Mouse (Mus musculus): ENCODE data around the gene Plekha1. TPM values are rescaled to one million over a fixed set of nuclear protein-coding genes. Genes with fewer than 3 reads are reported as not detected.

The Plekha1 gene
- polyA plus RNA-seq, 1 experiment, result not detected

DNA sequence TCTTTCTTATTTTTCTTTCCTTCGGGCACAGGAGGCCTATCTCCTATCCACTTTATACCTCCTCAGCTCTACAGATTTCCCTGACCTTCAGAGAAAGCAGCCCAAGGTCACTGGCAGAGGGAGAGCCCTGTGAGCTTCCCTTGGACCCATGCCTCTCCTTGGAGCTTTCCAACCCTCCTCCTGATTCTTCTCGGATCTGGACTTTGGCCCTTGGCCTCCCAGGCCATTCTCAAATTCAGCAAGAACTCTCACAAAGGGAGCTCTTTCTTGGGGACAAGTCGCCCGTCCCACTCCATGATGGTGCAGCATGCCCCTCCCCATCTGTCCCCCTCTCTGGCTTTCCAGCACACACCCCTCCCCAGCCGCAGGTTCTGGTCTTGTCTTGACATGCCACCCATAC lies 85.4 kb downstream of the Plekha1 start:
- no peak for TF ChIP-seq GATA1 (IDR thresholded peaks at IDR 0.05; ENCODE audit: low read length)

- TF ChIP-seq GATA1 (IDR thresholded peaks at IDR 0.05; ENCODE audit: low read length), result no peak
Observed at GRCm38 (mm10) chr7:130953376-130953775, 87.8 kb downstream of the Plekha1 start.

DNA sequence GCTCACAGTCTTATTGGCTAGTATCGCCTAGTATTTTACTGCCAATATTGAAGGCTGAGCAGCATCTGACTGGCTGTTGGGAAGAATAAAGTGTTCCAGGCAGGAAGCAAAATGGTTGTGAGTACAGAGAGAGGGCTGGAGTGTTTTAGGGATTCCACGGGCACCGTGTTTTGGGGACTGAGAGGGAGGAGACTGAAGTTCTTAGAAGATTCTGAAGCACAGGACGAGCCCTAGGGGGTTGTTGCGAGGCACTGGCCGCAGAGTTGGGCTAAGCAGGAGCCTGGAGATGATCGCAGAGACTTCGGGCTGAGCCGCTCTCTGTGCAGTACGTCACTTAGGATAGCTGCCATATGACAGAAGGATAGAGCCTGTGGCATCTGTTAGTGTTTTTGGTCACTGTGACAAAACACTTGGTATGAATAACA lies 88.6 kb downstream of the Plekha1 start:
- TF ChIP-seq GATA1 (IDR thresholded peaks at IDR 0.05; ENCODE audit: low read length), result no peak

DNA sequence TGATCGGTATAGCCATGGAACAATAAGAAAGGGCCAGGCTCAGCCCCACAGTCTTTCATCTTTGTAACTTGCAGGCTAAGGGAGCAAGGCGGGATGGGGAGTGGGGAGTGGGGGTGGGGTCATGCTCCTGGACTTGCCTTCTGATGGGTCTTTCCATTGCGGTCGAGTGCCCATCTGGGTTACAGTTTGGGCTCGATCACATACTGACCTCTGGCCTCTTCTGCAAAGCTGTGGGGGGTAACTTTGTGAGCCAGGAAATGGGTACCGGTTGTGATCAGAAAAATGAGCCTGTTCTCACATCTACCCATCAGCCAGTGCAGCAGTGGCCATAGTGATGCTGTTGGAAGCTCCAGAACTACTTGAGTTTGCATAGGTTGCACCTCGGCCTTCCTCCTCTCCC lies 93.0 kb downstream of the Plekha1 start:
- no peak for TF ChIP-seq GATA1 (IDR thresholded peaks at IDR 0.05; ENCODE audit: low read length)

DNA sequence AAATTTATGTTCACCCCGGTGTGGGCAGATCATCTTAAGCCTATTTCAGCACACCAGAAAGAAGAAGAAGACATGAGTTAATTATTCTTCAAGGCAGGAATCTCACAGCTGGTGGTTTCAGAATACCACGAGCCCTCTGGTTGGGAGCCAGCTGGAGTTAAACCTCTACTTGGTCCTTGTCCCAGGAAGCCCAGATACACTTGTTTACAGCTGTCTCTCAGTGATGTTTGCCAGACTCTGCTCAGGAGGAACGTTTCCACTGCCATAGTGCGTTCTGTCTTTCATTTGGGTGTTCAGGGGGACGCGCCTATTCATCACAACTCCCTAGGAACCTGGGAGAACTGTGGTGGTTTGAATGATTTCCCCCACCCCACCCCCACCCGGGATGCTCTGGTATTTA lies 94.3 kb downstream of the Plekha1 start:
- TF ChIP-seq GATA1 (IDR thresholded peaks at IDR 0.05; ENCODE audit: low read length), result no peak

GRCm38 (mm10) chr7:130961429-130961828 lies 95.9 kb downstream of the Plekha1 start:
- TF ChIP-seq GATA1 (IDR thresholded peaks at IDR 0.05; ENCODE audit: low read length), result no peak

Other genes starting within 250 kb of the Plekha1 start
- not detected in 2 replicates for gene Btbd16, start 91.7 kb upstream of the Plekha1 start, polyA plus RNA-seq (2012)
- gene Htra1, start 70.4 kb downstream of the Plekha1 start, polyA plus RNA-seq (2012), result not detected in 2 replicates
- gene Dmbt1, start 166.3 kb downstream of the Plekha1 start, polyA plus RNA-seq (2012), result not detected in 2 replicates

All from G1E-ER4 (cell line).